Mouse (Mus musculus) common myeloid progenitor, adult 5-6 weeks (primary cell): ENCODE measurements around the gene 1700028P14Rik. TPM values are rescaled to one million over a fixed set of nuclear protein-coding genes. Genes with fewer than 3 reads are reported as not detected.

ENCODE experiments used
- ATAC-seq: replicated peaks from 2 replicates; pipeline ENCODE4 v1.8.0; 2016; ENCODE audit warnings: low read depth, mild to moderate bottlenecking, moderate TSS enrichment, inconsistent platforms; ENCODE audit not compliant: poor library complexity, severe bottlenecking
- total RNA-seq: library from RNA; stranded (forward); fragments of 200-1000, 187-1606 nt; gene quantifications from 2 replicates; pipeline ENCODE4 v1.2.3, GENCODE M21; 2017

Gene 1700028P14Rik
- total RNA-seq: not detected in 2 replicates

DNA sequence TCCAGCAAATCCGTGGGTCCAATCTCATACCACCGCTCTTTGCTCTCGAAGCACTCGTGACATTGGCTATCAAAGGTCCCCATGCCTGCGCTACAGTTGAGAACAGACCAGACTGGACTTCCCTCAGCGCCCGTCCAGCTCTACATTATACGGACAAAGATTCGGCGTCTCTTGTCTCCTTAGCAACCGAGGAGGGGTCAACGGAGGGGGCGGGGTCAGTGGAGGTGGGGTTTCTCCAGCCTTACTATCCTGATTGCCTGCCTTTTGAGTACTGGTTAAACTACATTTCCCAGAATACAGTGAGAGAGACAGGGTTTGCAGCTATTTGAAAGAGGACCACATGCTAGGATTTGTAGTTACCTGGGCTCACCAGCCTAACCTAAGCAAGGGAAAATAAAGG is at the start of gene 1700028P14Rik:
Gene 1700028P14Rik (minus strand): TSS at position 169 of the 400 bp plus-strand sequence.
- ATAC-seq: no peak

- ATAC-seq: 0 out of 2 replicates have a peak, but pooled peaks have one; percentile 39
Observed at GRCm38 (mm10) chr19:23699131-23699530, 46.5 kb upstream of the 1700028P14Rik start.

DNA sequence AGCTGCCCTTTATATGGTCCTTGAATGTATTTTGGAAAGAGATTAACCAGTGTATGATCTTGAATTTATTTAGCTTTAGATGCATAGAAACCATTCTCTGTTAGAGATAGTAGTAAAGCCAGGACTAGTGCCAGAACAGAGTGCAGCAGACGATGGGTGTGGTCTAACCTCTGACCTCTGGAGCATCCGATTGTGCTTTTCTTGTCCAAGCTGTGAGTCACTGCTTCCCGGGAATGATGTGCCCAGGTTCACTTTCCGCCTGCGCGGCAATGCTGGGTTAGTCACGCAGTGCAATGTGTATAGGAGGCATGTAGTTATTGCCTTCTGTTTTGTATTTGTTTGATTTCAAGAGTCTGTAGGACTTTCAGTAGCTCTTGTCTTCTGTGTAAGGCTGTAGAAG is 45.8 kb upstream of the 1700028P14Rik start:
- no peak for ATAC-seq

- no peak for ATAC-seq
Observed at GRCm38 (mm10) chr19:23697861-23698260, 45.2 kb upstream of the 1700028P14Rik start.

DNA sequence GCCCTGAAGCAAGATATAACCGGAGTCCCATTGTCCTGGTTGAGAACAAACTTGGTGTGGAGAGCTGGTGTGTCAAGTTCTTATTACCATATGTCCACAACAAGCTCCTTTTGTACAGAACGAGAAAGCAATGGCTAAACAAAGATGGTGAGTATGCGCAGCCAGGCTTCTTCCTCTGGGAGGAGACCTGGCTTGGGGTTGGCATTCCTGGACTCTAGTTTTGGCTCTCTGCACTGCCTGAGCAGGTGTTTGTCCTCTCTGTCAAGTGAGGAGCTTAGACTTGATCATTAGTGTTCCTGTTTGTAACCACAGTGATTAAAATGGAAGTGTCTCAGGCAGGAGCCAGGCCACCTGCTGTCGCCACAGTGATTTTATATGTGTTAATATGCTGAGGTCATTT is 41.7 kb upstream of the 1700028P14Rik start:
- ATAC-seq: no peak

- no peak for ATAC-seq
Observed at GRCm38 (mm10) chr19:23688421-23688946, 35.9 kb upstream of the 1700028P14Rik start.

- ATAC-seq: peak; percentile 88
Observed at GRCm38 (mm10) chr19:23687296-23688021, 34.8 kb upstream of the 1700028P14Rik start, which contains the start of gene Ptar1. Ptar1 (plus strand) TSS chr19:23687429.

DNA sequence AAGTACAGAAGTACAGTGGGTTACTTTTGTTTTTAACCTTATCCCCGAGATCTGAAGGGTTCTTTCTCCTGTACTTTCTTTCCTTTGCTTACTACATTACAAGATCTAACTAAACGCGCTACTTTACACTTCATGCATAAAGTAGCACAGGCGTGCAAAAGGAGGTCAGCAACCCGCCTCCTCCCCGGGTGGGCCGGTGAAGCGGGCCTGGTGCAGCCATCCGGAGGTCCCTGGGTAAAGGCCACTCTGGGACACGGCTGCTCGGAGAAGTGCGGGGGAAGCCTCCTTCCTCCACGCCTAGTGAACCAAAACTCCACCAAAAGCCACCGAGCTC is 34.3 kb upstream of the 1700028P14Rik start:
- no peak for ATAC-seq

DNA sequence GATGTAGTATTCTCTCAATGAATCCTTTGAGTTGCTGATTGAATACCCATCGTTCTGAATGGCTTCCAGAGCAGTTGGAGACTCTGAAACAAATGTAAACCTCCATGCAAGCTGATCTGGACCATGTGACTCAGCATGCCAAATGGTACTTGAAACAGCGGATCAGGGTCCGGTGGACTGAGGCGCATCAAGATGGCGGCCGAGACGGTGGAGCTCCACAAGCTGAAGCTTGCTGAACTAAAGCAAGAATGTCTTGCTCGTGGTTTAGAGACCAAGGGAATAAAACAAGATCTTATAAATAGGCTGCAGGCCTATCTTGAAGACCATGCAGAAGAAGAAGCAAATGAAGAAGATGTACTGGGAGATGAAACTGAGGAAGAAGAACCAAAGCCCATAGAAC is 23.0 kb upstream of the 1700028P14Rik start:
- 0 out of 2 replicates have a peak, but pooled peaks have one; percentile 52 for ATAC-seq

GRCm38 (mm10) chr19:23673021-23673420 is 20.4 kb upstream of the 1700028P14Rik start:
- no peak for ATAC-seq

DNA sequence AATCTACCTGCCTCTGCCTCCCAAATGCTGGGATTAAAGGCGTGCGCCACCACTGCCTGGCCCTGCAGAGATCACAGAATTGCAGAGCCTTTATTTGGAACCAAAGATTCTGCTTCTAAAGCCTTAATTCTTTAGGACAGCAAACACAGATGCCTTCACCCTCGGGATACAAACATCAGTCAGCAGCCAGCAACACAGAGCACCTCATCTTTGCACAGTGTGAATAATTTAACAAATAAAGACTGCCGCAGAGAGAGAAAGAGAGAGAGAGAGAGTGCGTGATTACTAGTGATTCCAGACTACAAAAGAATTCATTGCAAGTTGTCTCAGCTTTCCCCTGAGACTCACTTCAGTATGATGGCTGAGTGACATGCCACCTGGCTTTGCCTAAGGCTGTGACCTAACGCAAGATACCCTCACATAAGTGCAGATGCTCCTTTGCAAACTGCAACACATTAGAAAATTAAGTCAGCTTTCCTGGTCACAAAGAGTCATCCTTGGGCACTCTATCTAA is 15.6 kb upstream of the 1700028P14Rik start:
- no peak for ATAC-seq

DNA sequence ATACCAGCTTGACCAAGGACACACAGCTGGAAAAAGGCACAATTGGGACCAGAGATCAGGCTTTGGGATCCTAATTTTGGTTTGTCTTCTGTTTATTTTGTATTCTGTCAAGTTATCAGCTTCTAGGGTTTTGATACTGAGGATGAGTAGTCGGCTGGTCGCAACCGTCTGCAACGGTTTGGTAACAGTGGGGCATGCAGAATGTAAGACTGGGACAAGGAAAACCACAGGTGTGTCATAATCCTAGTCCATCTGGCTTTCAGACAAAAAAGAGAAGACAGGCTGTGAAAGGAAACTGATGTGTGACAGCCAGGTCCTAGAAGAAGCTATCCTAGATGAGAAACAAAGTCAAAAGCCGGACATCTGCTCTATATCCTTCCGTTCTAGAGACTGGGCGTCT is 11.5 kb upstream of the 1700028P14Rik start:
- ATAC-seq: no peak

DNA sequence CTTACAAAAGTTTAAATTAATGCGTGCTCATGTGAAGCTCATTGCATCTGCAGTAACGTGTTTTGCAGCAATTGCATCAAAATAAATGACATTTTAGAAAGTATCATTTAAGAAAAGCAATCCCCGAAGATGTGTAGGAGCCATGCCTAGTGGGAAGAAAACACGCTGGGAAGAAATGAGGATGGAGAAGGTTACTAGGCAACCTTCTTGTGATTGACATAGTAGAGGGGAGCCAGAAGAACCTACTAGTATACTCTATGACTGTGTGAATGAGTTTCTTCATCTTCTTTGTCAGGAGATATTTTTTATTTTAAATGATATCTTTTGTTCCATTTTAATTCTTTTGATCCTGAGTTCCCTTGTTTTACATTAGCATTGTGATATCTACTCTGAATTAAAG is 5.7 kb upstream of the 1700028P14Rik start:
- no peak for ATAC-seq

DNA sequence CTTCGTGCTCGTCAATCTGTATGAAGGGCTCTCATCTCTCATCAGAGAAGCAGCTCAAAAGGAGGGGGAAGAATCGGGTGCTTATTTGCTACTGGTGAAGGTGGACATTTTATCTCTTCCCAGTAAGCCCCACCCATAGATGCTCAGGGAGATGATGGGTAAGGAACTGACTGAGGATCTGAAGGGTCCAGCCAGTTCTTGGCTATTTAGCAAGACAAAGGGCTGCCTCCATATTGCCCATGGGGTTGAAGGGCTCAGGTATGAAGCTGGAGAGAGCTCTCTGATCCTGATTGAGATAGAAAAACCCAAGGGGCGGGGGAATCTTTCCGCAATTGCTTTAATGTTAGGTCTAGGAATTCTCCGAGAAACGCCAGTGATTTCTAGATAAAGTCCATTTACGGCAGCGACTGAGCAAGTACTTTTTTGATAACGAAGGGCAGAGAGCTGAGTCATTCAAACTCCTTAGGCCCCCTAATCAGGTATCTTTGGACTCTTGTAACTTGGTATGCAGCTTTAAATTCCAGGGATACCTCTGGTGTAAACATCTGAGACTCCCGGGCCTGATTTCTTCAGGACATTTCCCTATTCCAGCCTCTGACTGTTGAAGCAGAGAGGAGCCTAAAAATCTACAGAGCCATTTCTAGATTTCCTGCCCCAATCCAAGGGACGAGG is 4.8 kb upstream of the 1700028P14Rik start:
- no peak for ATAC-seq

- no peak for ATAC-seq
Observed at GRCm38 (mm10) chr19:23653154-23653553, 542 bp upstream of the 1700028P14Rik start.

DNA sequence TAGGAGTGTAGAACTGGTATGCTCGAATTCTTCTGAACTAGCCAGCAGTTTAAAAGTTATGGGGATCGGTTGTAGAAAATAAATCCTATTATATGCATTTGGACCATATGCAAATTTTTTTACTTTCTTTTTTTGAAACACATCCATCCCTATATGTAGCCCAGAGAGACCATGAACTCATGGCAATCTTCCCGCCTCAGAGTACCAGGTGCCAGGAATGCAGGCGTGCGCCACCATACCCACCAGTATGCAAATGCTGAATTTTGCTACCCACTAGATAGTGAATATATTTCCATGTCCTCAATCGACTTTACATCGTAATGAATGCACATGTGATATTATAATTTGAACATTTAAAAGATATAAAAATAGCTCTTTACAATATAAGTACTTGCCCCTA is 5.3 kb downstream of the 1700028P14Rik start:
- ATAC-seq: no peak

- no peak for ATAC-seq
Observed at GRCm38 (mm10) chr19:23645347-23645746, 7.3 kb downstream of the 1700028P14Rik start.

DNA sequence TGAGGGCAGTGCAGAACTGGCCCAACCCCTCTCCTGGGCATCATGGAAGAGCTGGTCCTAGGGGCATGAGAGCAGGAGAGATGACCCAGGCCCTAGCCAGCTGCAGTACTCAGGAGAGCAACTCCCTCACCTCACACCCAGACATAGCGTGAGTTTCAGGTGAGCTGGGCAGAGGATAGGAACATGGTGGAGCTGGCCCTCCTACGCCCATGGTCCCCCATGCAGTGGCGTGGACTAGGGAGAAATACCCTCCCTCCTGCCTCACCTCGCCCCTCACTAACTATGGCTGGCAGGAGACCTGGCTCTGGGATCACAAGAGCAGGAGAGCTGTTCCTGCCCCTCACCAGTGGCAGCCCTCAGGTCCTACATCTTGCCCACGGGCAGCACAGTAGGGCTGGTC is 8.8 kb downstream of the 1700028P14Rik start:
- ATAC-seq: no peak

GRCm38 (mm10) chr19:23636786-23637185 is 15.8 kb downstream of the 1700028P14Rik start:
- no peak for ATAC-seq

DNA sequence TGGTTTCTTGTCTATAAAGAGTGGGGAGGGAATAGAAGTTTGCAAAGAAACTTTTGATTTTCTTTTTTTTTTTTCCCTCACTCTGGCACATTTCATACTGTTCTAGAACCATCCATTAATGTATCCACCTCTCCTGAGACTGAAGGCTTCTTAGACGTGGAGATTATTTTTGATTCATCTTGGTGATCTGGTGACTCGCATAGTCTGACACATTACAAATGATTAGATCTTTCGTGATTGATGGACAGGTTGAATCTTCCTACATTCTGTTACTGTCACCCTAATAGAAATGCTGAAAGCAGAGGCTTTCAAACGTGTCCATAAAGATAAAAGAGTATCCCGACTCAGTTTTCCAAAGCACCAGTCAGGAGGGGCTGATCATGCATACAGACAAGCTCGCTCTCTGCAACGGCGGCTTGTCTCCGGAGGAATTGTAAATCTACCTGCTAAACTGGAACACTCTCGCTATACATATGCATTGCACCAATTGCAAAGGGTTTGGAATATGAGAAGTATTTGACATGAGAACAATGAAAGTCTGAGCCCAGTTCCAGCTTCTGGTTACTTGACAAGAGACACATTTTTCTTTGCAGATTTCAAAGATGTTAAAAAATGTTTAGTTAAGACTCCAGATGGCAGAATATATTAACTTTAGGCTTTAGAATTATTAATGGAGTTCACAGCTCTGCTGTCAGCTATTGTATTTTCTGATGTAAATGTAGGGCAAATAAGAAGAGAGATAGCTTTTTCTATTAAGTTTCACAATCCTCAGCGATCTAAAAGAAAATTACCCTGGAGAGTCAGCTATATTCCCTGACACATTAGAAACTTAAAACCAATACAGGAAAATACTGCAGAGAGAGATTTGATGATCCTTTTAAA is 20.8 kb downstream of the 1700028P14Rik start:
- ATAC-seq: no peak
